Mouse (Mus musculus): ENCODE data around the gene Plac1.

The Plac1 gene

GRCm38 (mm10) chrX:53240011-53240410 is at the start of gene Plac1:
TSS of gene Plac1 (minus strand) at chrX:53240111.
- no peak for DNase-seq

GRCm38 (mm10) chrX:53287924-53288323 is 48.0 kb upstream of the Plac1 start:
- DNase-seq, result no peak

- no peak for DNase-seq
These were observed 33.2 kb upstream of the Plac1 start, which contains the start of gene Fam122c for GRCm38 (mm10) chrX:53273124-53273523. TSS of gene Fam122c (plus strand) at chrX:53273424.

DNA sequence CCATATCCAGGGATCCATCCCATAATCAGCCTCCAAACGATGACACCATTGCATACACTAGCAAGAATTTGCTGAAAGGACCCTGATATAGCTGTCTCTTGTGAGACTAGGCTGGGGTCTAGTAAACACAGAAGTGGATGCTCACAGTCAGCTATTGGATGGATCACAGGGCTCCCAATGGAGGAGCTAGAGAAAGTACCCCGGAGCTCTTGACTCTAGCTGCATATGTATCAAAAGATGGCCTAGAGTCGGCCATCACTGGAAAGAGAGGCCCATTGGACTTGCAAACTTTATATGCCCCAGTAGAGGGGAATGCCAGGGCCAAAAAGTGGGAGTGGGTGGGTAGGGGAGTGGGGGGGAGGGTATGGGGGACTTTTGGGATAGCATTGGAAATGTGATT is 31.7 kb upstream of the Plac1 start:
- DNase-seq, result peak; percentile 84

DNA sequence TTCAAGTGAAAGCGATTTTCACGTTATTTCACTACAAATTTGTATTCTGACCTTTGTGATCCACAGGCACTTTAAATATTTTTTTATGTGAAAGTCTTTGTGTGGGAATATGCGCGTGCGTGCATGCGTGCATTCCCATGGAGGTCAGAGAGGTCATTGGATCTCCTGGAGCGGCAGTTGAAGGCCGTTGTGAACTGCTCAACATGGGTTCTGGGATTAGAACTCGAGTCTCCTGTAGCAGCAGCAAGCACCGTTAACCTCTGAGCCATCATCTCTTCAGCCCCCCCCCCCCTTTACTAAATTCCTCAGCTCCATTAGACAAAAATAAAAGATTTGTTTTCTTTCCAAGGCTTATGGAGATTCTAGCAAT is 30.1 kb upstream of the Plac1 start:
- DNase-seq, result no peak

DNA sequence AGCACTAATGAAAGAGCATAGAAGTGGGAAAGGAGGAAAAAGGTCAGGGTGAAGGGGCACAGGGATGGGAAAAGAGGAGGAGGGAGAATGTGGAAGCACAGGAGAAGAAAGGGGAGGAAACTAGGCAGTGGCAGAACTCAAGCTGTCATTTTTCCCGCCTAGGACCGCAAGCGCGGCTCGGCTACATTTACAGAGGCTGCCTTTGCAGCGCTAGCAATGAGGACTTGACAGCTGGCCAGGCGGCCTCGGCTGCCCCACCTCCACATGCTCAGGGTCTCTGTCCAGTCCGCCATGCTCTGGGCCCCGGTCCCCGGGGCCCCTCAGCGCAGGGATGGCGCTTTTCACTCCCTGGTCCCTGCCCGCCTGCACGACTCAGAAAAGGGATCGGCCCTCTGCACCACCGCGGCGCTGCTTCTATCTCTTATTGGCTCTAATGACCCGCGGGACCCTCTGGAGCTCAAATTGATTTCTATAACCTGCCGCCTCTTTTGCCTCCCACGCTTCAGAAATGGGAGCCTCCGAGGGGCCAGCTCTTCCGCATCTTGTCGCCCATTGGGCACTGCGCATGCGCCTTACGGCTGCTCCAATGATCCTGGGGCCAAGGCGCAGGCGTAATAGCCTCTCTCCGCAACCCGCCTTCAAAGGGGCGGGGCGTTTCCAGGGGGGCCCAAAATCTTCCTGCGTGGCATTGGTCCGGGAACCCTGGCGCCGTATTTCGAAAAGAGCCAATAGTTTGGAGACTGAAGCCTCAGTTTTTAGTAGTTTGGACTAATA is 29.6 kb upstream of the Plac1 start, which contains the start of gene Fam122b:
Fam122b (minus strand) TSS at position 517 of the 774 bp plus-strand sequence.
- peak; percentile 94 for DNase-seq

- peak; percentile 72 for DNase-seq
These were observed 28.9 kb upstream of the Plac1 start for GRCm38 (mm10) chrX:53268856-53269255.

DNA sequence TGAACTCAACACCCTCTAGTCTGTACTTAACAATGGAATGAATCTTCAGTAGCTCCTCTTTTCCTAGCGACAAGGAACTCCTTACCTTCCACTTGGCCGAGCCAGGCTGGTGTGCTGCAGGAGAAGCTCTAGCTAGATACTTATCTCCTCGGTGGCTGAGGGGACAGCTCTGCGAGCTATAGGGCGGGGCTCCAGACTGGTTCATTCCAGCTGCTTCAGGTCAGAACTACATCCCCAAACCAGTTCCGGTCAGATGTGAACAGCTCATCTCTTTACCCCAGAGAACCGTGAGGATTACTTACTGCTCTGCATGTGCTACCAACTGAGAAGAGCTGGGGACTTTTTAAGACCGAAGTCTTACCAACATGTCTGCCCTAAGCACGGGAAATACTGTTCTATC is 26.3 kb upstream of the Plac1 start:
- DNase-seq, result no peak

- DNase-seq, result no peak
These were observed 15.3 kb upstream of the Plac1 start for GRCm38 (mm10) chrX:53255195-53255594.

DNA sequence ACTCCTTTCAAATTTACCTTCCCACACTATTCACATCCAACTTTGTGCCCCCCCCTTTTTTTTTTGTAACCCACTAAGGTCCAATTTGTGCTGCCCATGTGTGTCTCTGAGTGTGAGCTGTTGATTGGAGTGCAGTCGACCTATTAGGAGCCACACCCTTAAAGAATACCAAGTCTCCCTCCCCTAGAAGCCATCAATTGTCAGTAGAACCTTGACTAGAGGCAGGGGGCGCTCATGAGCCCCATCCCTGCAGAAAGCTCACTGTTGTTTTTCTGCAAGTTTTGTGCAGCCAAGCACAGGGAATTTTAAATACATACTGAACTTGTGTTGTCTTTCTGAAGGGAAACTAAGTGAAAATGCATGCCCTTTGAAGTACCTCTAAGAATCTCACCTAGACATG is 1.9 kb downstream of the Plac1 start:
- DNase-seq, result no peak

DNA sequence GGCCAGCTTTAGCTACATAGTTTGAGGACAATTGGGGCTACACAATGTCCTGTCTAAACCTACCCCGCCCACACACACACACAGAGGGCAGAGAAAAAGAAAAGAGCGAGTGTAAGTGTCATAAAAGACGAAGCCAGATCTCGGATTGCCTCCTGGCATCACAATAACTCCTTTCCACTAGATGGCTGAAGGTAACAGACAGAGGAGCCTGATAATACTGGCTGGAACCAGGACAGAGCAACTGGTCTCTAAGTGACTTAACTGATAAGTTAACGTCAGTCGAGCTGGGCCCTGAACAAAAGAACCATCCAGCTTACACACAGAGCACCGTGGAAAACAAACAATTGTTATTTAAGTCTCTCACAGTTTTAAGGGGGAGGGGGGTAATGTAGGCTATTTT is 3.5 kb downstream of the Plac1 start:
- no peak for DNase-seq

- DNase-seq, result no peak
These were observed 6.2 kb downstream of the Plac1 start for GRCm38 (mm10) chrX:53233689-53234088.

DNA sequence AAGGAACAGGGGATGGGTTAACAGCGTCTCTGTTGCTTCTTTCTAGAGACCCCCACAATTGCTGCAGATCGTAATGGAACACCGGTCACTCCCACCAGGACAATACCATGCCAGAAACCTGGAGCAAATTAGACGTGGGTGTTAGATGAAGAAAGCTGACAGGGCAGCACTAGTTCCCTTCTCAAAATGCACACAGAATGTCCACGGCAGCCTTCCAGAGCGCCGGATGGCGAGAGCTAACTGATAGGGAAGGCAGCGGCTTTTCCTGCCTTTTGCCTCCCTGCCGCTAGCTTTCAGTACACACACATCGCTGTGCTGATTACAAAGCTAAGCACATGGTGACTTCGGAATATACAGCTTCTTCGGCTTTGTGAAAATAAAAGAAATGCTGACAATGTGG is 7.9 kb downstream of the Plac1 start:
- peak; percentile 38 for DNase-seq

DNA sequence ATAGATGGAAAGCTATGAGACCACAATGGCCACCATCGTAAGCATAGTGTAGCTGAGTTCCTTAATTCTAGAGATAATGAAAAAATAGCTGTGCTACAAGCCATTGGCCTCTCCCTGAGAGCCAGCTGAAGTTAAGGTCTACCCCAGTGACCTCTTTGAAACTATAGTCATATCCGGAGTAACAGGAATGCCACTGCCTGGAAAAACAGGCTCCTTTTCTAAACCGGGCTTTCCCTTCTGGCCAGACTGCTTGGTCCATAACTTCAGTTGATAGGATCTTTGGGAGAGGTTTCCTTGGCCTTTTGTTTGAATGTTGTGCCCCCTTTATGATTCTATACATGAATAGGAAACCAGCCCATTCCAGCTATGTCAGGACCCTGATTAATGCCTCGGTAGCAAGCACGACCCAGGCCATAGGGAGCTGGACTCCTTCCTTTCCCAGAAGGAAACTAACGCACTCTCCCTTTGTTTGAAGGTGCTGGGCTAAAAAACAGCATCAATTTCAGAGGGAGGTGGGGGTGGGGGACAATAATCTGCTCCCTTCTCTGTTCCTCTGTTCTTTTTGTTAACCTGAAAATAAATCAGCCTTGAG is 15.5 kb downstream of the Plac1 start:
- no peak for DNase-seq

DNA sequence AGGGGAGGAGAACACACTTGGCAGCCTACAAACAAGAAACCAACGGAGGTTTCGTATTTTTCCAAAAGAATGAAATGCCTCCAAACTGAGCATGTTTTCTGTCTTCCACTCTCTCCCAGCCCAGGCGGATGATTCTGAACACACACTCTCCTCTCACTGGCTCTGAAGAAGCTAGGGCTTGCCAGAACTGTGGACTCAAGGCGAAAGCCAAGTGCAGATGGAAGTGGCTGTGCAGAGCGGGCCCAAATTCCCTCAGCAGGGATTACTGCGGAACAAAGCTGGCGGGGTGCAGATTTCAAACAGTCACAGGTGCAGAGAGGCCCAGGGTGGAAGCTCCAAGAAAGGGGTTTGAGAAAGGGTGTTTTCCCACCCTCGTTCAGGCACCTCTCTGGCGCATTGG is 19.1 kb downstream of the Plac1 start:
- no peak for DNase-seq

- peak; percentile 32 for DNase-seq
These were observed 25.2 kb downstream of the Plac1 start for GRCm38 (mm10) chrX:53214557-53215229.

- DNase-seq, result no peak
These were observed 26.1 kb downstream of the Plac1 start for GRCm38 (mm10) chrX:53213838-53214237.

DNA sequence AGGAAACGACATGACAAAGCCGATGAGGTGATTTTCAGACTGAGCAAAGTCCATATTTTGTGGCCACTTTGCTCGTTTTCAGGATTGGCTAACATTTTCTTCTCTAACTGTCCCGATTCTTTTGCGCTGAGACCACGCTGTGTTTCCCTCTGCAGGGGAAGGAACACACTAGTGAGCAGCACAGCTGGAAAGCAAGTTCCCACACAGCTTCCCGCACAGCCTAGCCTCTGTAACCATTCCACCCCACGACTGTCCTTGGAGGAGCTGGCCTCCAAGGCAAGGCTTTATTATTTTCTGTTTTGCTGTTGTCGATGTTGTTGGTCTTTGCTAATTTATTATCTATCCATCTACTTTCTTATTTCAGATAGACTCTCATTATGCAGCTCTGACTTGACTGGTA is 27.4 kb downstream of the Plac1 start:
- no peak for DNase-seq

GRCm38 (mm10) chrX:53211756-53212483 is 28.0 kb downstream of the Plac1 start:
- peak; percentile 75 for DNase-seq

DNA sequence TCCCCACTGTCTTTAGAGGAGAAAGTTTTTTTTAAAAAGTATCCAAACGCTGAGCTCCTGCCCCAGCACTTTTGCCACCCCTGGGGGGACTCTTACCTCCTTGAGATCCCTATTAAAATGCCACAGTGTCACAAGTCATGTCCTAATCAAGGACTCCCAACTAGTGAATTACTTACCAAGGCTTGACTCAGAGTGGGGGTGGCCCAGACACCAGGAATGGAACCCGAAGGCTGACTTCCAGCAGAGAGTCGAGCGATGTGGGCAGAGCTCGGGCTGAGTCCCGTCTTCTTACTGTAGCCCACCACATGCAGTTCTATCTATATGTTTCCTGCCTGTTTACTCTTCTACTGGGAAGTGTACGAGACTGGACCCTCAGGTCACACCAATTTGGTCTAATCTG is 30.5 kb downstream of the Plac1 start:
- no peak for DNase-seq

DNA sequence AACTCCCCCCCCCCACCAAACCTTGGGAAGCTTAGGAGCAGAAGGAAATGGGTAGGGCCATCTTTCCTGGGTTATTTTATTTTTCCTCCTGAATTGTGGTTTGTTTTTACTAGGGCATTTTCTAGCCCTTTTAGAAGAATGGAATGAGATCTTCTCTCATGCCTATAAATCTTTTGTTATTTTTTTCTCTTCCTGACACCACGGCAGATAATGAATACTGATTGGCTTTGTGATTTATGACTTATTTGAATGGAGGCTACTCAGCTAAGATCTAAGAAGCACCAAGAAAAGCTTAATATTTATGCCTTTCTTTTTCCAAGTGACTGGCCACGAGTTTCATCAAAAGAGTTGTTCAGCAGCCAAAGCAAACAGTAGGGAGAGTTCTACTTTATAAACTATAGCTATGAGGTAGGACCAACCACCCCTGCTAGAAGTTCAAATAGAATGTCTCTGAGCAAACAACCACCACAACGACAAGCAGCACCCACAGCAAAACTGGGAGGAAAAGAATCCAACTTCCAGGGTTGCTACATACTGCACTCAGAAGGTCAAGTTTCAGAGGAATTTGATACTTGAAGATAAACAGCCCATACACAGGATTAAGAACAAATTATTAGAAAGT is 35.1 kb downstream of the Plac1 start:
- no peak for DNase-seq

GRCm38 (mm10) chrX:53201616-53202015 is 38.3 kb downstream of the Plac1 start:
- DNase-seq, result no peak

GRCm38 (mm10) chrX:53197681-53198080 is 42.2 kb downstream of the Plac1 start:
- DNase-seq, result no peak

Measured in kidney, postnatal 14 days (tissue).